Mouse (Mus musculus) neural tube, embryonic 10.5 days (tissue): ENCODE measurements at regions not wholly inside any gene's neighbourhood (a gene's known extent, or its start where the extent isn't known, plus 50 kb on each side); places are given as distances from the start of the nearest gene placed in this dataset.

Experiments used
- DNase-seq: peaks from one replicate; pipeline ENCODE4 v3.0.0-alpha.2; 2017; ENCODE audit warnings: low spot score; ENCODE audit errors: extremely low spot score

DNA sequence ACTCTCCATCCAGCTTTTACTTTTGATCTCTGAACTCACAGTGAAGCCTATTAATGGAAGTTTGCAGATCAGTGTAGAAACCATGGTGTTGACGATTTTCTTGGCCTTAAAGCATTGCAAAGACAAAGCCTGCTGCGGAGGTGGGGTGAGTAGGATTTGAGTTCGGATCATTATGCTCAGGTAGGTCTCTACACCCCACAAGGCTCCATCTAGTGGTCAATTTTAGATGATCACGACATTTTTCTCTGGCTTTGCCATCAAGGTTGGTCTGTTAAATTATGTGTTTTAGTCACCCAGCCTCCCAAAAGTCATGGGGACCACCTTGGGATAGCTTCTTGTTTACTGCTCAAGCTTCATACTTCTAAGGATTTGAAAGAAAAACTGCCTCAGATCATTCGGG is 340.9 kb upstream of the Hnrnpa3 start:
- no peak for DNase-seq

DNA sequence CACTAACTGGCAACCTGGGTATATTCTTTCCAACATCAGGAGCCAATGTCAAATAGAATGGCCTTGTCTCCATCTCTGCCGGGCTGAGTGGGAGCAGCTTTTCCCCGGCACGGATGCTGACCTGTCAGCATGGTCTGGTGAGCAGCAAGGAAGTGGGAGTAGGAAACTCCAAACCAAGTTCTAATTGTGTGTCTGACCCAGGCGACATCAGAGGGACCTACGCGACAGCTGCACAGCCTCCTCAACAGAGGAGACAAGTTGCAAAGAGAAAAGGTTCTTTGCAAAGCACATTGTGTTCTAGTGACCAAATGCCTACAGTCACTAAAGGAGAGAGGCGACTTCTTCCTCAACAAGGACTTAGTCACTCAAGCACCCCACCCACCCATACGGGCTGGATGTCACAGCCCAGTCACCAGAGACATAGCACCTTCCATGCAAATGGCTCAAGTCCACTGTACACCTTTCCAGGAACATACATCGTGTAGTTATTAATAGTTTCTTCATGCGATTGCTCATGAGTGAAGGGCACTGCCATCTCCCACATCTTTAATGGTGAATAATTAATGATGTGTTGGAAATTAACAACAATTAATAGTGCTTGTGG is 334.8 kb upstream of the Hnrnpa3 start:
- DNase-seq: no peak

GRCm38 (mm10) chr2:75329598-75329997 is 329.5 kb upstream of the Hnrnpa3 start:
- no peak for DNase-seq

DNA sequence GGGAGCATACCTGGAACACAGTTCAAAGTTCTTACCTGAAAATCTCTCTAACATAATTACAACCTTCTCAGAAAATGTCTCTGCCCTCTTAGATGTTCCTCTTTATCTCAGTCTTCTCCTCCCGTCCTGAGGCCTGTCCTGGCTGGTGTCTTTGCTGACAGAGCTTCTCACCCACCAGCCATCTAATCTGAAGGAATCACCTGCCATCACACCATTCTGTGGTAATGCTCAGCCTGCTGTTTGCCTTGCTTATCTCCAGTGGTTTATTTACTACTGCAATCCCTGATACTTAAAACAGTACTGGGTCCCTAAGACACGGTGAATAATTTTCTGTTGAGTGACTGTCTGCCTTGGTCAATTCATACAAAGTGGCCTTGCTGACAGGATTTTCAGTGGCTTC is 317.8 kb upstream of the Hnrnpa3 start:
- DNase-seq: no peak

DNA sequence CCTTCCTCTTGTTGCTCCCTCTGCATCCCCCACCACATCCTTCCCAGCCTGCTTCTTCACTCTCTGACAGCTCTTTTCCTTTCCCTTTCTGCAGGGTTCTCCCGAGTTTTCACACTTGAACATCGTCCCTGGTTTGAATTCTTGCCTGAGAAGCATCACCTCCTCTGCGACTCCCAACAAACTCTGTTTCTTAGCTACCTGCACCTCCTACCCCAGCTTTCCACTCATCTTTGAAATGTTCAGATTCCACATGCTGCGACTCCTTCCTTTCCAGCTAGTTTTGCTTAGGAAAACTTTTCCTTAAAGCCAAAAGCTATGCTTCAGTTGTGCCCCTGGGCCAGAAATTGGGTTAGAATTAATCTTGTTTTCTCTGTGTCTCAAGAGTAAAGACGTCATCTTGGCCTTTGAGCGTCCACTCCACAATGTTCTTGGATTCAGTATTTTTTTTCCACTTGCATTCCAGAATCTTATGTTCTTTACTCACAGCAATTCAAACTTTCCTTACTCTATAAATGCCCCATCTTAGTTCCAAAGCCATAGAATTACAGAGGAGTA is 317.3 kb upstream of the Hnrnpa3 start:
- no peak for DNase-seq

DNA sequence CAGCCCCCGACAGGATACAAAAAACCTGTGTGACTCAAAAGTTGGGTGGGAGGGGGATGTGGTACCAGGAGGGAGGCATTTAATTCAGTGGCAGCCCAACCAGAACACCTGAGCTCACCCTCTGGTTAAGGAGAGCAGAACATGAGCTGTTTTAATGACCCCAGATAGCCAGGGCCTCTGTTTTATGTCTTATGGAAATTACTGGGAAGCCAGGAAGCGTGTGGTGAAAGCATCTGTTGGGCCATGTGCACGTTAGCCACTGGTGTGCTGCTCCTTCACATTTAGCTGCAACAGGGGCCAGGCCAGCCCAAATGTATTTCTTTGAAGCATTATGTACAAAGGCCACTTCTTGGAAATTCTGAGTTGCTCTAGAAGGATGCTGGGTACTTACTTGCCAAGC is 308.2 kb upstream of the Hnrnpa3 start:
- no peak for DNase-seq

- DNase-seq: no peak
These were observed 307.1 kb upstream of the Hnrnpa3 start for GRCm38 (mm10) chr2:75351965-75352364.

DNA sequence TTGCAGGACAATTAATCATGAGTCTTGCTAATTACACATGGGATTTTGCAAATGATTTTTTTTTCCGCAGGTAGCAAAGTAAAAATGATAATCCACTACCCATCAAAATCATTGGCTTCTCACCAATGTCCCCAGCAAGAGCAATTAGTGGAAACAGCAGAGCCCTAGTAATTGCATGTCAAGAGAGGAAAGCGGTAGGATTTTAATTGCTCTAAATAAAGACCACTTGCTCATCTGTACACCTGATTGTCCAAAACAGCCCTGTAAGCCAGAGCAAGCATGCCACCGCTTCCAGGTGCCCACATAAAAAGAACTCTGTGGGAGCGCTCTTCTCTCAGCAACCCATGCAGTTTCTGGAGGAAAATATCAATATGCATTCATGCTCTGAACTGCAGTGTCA is 306.5 kb upstream of the Hnrnpa3 start:
- no peak for DNase-seq

DNA sequence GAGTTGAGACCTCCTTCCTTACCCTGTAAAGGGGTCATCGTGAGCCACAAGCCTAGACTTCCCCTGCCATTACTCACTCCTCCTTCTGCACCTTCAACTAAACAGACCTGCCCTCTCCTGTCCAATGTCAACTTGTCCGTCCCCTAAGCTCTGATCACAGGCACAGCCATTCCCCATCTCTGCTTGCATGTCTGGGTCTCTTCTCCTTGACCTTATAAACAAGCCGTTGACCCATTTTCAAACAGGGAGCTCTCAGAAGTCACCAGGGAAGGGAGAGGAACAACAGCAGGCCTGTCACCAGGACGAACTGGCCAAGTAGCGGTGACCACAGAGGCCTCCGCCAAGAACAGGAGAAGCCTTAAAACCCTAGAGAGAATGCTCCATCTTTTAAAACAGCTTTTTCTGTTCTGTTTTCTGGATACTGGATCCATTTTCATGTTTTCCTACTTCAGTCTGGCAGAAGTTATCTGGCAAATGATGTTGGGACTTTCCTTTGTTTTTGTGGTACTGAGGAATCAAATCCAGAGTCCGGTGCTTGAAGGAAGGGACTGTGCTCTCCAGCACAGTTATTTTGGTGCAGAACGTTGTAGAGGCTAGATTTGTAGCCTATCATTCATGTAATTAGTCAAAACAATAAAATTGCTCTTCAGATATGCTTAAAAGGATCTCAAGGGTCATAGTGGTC is 302.2 kb upstream of the Hnrnpa3 start:
- no peak for DNase-seq

DNA sequence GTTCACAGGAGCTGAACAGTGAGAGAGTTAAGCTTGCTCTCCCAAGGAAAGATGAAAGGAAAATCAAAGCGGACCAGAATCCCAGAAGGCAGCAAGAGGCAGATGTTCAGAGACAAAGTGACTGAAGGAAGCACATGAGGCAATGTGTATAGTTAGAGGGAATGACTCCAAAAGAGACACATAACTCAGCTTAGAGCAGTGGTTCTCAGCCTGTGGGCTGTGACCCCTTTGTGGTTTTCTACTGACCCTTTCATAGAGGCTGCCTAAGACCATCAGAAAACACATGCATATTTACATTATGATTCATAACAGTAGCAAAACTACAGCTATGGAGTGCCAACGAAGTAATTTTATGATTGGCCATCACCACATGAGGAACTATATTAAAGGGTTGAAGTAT is 301.5 kb upstream of the Hnrnpa3 start:
- DNase-seq: no peak

GRCm38 (mm10) chr2:75360936-75361335 is 298.1 kb upstream of the Hnrnpa3 start:
- DNase-seq: no peak

DNA sequence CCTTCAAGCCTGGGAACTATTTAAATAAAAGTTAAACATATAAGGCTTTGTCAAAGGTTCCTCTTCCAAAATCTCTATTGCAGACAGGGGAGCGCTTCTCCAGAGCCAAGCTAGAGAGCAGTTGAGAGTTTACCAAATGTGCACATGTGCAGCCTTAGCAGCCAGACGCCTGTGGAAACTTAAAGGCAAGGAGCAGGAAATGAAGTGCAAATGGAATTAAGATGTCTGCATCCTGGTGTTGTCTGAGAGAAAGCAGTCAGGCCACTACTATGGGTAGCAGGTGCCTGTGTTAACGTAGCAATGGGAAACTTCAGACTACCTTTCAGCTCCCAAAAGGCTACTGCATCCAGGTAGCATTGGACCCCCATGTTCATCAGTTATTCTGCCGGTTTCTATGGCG is 282.4 kb upstream of the Hnrnpa3 start:
- no peak for DNase-seq

DNA sequence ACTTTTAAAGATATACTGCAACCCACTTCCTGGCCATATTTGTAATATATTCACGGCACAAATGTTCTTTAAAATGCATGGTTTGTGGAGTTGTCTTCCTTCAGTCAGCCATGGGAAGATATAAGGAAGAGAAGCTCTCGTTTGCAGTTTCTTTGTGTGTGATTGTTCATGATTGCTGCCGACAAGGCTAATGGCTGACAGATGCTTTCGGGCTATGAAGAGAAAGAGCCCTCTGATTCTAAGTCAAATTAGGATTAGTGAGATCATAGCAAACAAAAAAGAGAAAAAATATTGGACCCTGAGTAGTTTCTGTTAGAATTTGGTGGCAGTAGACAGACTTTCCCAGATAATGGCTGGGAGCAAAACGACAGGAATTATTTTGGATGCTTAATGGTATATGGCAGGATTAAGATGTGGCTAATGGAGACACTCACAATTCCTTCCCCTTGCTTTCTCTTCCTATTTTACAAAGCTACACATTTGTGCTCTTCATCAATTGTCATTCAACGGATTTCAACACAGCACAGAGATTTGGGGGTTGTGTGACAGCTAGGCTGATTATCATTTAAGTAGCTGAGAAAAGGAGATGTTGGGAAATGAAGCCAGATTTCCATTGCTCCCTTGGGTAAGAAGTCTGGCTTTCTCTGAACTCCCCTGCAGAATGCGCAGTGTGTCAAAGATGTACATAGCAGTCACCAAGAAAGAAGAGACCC is 273.4 kb upstream of the Hnrnpa3 start:
- DNase-seq: no peak

DNA sequence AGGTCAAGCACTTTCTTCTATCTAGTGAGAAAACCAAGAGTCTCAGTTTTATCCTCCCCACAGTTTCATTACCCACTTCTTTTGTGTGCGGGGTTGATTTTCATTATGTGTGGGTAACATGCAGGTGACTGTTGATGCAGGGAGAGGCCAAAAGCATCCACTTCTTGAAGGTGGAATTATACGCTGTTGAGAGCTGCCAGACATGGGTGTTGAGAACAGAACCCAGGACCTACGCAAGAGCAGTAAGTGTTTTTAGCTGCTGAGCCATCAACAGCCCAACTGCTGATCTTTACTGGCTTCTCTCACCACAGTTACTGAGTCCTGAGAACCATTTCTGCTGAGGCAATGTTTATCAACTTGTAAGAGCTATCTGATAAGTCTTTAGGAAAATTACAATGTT is 272.4 kb upstream of the Hnrnpa3 start:
- DNase-seq: no peak

- no peak for DNase-seq
These were observed 267.0 kb upstream of the Hnrnpa3 start for GRCm38 (mm10) chr2:75392041-75392440.

- DNase-seq: no peak
These were observed 264.0 kb upstream of the Hnrnpa3 start for GRCm38 (mm10) chr2:75394928-75395673.

DNA sequence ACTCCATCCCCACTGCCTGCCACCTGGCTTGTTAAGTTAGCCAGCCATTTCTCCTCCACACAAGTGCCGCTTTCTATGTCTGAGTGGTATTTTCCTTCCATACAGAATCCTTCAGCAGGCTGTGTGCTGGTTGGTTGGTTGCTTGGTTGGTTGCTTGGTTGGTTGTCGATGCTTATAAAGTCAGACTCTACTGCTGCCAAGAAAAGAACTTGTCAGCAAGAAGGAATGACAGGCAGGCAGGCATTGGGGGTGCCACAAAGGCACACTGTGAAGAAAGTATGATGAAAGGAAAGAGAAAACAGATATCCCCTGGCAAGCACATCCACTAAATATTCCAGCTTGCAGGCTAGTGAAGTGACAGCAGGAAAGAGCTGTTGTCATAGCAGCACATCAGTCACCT is 263.0 kb upstream of the Hnrnpa3 start:
- DNase-seq: no peak

DNA sequence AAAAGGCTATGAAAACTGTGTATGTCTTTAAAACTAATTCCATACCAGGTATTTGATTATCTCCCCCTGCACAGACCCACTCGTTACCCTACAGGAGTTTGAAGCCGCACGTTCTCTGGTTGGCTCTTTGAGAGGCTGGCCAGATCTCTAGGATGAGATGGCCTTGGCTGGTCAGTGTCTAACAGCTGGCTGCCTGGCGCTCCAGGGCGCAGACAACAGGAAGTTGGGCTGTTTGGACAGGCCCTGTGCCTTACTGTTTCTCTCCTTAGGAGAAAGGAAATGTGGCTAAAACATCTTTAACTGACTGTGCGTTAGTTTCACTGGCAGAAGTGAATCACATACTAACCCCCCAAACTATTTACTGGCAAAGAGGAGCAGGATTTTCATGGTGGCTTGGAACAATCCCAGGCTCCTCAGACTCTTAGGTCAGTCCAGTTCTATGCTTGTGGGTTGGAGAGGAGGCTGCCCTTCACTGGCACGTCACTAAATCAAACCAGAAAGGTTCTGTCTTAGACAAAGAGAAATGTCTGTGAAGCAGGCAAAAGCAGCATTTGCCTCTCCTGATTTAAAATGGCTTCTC is 258.7 kb upstream of the Hnrnpa3 start:
- no peak for DNase-seq

DNA sequence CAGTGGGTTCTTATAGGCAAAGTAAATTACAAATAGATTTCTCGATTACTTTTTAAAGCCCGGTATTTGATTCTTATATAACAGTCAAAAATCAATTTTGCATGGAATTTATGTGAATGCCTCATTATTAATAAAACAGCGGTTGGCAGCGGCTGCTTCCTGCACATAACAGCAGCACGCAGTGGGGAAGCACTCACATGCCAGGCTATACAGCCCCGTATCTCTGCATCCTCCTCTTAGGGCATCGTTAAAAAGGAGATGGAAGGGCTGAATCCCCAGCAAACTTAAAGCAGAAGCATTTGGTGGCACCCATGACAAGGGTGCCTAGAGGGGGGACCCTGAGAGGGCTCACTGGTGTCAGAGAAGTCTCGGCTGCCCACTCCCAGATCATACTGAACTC is 255.3 kb upstream of the Hnrnpa3 start:
- DNase-seq: no peak

- DNase-seq: no peak
These were observed 253.4 kb upstream of the Hnrnpa3 start for GRCm38 (mm10) chr2:75405524-75406214.
